Mouse (Mus musculus): ENCODE measurements around the gene Slpi.

GRCm38 (mm10) chr2:164389020-164389419, at the start of gene Slpi:
- TF ChIP-seq CTCF (IDR thresholded peaks at IDR 0.05; ENCODE audit: control insufficient read depth, insufficient read depth, insufficient replicate concordance, low read depth, low read length) = no peak
- no peak for TF ChIP-seq POLR2A (IDR thresholded peaks at IDR 0.05; ENCODE audit: control insufficient read depth, low read depth, low read length)

All from testis, adult 2 months (tissue).